Mouse (Mus musculus) stomach, embryonic 16.5 days (tissue): ENCODE results near the gene Tnfsf15. TPM values are rescaled to one million over a fixed set of nuclear protein-coding genes. Genes with fewer than 3 reads are reported as not detected.

Experiments
- ATAC-seq: fragments of 200-750 bp; cut with Nextera tagmentation; 2 replicates; pipeline ENCODE4 v1.8.0; 2017; ENCODE audit warnings: moderate number of reproducible peaks, moderate TSS enrichment; ENCODE audit not compliant: insufficient read depth, low FRiP score
- H3K27ac ChIP-seq: fragments of 300-500 bp; sonication (generic); 2 replicates; pipeline ENCODE4 v1.5.1; 2014; ENCODE audit warnings: low read length
- H3K27me3 ChIP-seq: fragments of 300-500 bp; sonication (generic); 2 replicates; pipeline ENCODE4 v1.6.1; 2014; ENCODE audit warnings: low read length, control low read depth, mixed read lengths; ENCODE audit not compliant: control insufficient read depth, insufficient read depth
- H3K36me3 ChIP-seq: fragments of 300-500 bp; sonication (generic); 2 replicates; pipeline ENCODE4 v1.6.1; 2014; ENCODE audit warnings: low read length; ENCODE audit not compliant: control insufficient read depth, insufficient read depth
- H3K4me1 ChIP-seq: fragments of 300-500 bp; sonication (generic); 2 replicates; pipeline ENCODE4 v1.6.1; 2014; ENCODE audit warnings: low read length, control low read depth, mixed read lengths; ENCODE audit not compliant: control insufficient read depth, insufficient read depth
- H3K4me2 ChIP-seq: fragments of 300-500 bp; sonication (generic); 2 replicates; pipeline ENCODE4 v1.6.1; 2014; ENCODE audit warnings: low read depth, low read length, mixed read lengths
- H3K4me3 ChIP-seq: fragments of 300-500 bp; sonication (generic); replicated peaks from 2 replicates; pipeline ENCODE4 v1.5.1; 2014; ENCODE audit warnings: mild to moderate bottlenecking, low read length
- H3K9ac ChIP-seq: fragments of 300-500 bp; sonication (generic); 2 replicates; pipeline ENCODE4 v1.6.1; 2014; ENCODE audit warnings: low read length
- H3K9me3 ChIP-seq: fragments of 300-500 bp; sonication (generic); replicated peaks from 2 replicates; pipeline ENCODE4 v1.6.1; 2016; ENCODE audit warnings: low read length, control low read depth; ENCODE audit not compliant: control insufficient read depth
- WGBS: fragments of 180-500 bp; shearing (Covaris S2); extraction: QIAGEN DNeasy Blood & Tissue Kit; methylation state at CpG from one replicate; pipeline ENCODE4 v1.1.7; 2014; 5-methylcytosine and 5-hydroxymethylcytosine counted together
- polyA plus RNA-seq: library from polyadenylated mRNA; unstranded; fragments of >200 nt; fragmentation: Nextera tagmentation; extraction: Ambion mirVana; gene quantifications from 2 replicates; pipeline ENCODE4 v1.2.1, GENCODE M21; 2015

The Tnfsf15 gene
- polyA plus RNA-seq, 1 experiment from 2014 or later: 0.08 TPM

- peaks cover 4% of the 10 kb centered on the region; the same call in 1 of the 2 replicates for H3K4me1 ChIP-seq
These were observed 61.9 kb downstream of the Tnfsf15 start for GRCm38 (mm10) chr4:63683056-63683455.

GRCm38 (mm10) chr4:63682441-63682840 is 62.5 kb downstream of the Tnfsf15 start:
- no peak for ATAC-seq
- Histone ChIP-seq H3K27me3 (no peaks in the 10 kb centered on the region), H3K4me1 (no peaks in the 10 kb centered on the region), H3K9ac (no peak overlapping the region), H3K4me2 (no peak overlapping the region), H3K36me3 (no peaks in the 10 kb centered on the region), H3K27ac (no peak overlapping the region), H3K4me3 (no peak overlapping the region), H3K9me3 (no peaks in the 10 kb centered on the region)
- WGBS: 72% methylated on average over 2 of the region's 2 CpGs

More at GRCm38 (mm10) chr4:63683056-63683455, 61.9 kb downstream of the Tnfsf15 start:
- Histone ChIP-seq H3K4me2 (no peak overlapping the region), H3K27me3 (no peaks in the 10 kb centered on the region), H3K9ac (no peak overlapping the region), H3K4me3 (no peak overlapping the region), H3K27ac (no peak overlapping the region), H3K9me3 (no peaks in the 10 kb centered on the region), H3K36me3 (no peaks in the 10 kb centered on the region)
- ATAC-seq: no peak
- 57% methylated on average over 11 of the region's 11 CpGs for WGBS

GRCm38 (mm10) chr4:63681557-63681956 is 63.4 kb downstream of the Tnfsf15 start:
- no peak for ATAC-seq
- H3K27me3 ChIP-seq: no peaks in the 10 kb centered on the region
- H3K27ac ChIP-seq: no peak overlapping the region
- no peaks in the 10 kb centered on the region for H3K4me1 ChIP-seq
- no peak overlapping the region for H3K4me2 ChIP-seq
- no peak overlapping the region for H3K4me3 ChIP-seq
- H3K9me3 ChIP-seq: no peaks in the 10 kb centered on the region
- H3K36me3 ChIP-seq: no peaks in the 10 kb centered on the region
- H3K9ac ChIP-seq: no peak overlapping the region
- WGBS: 88% methylated on average over 3 of the region's 3 CpGs

Other genes with a start within 250 kb of the Tnfsf15 start
- 1.8 and 2.9 TPM in 2 replicates for gene Whrn, start 249.1 kb downstream of the Tnfsf15 start, polyA plus RNA-seq
- 257 and 277 TPM in 2 replicates for gene Atp6v1g1, start 200.3 kb downstream of the Tnfsf15 start, polyA plus RNA-seq
- 6.6 and 8.8 TPM in 2 replicates for gene Tmem268, start 186.3 kb downstream of the Tnfsf15 start, polyA plus RNA-seq
- gene Gm11213, start 139.9 kb downstream of the Tnfsf15 start, polyA plus RNA-seq: not detected in 2 replicates
- not detected in 2 replicates for gene Tex48, start 122.7 kb downstream of the Tnfsf15 start, polyA plus RNA-seq
- not detected in 2 replicates for gene Gm11214, start 81.7 kb downstream of the Tnfsf15 start, polyA plus RNA-seq
- not detected in 2 replicates for gene Tnfsf8, start 116.2 kb upstream of the Tnfsf15 start, polyA plus RNA-seq